In genomic region chr1:60579886-60580285, GRCm38 (mm10) we compare ENCODE assay signal across 10 mouse cellular contexts. TPM values are rescaled to one million over a fixed set of nuclear protein-coding genes. Genes with fewer than 3 reads are reported as not detected.
A peak's percentile ranks its signal among the peaks of the same experiment; 100 is the strongest.
DNase-seq lines count a peak whose midpoint lies in the region; ATAC-seq lines count a peak whose summit lies in the region.
"Had no signal": no experiment of that assay in that cellular context is flagged by ENCODE, and none has a peak within 500 bp of the region (broad histone marks: within the 10 kb centered on the region; RNA-seq: fewer than 3 reads in every experiment).

No protein-coding gene starts in this region.

- DNase-seq in spleen, postnatal 36 days (ENCODE audit: low spot score in 2 of 2): peak; percentile 4 to 22
- no peak for DNase-seq in spleen, postnatal 14 days (ENCODE audit: low spot score in 2 of 2)
- peak; percentile 38 to 60 for DNase-seq in monocyte, adult 2 months (ENCODE audit: low read depth in 1 of 2, low spot score in 2 of 2)
- DNase-seq in ovary, postnatal 10 days (ENCODE audit: low spot score): no peak
- no peak for DNase-seq in cerebellum, adult 9-10 months
- DNase-seq in left cerebral cortex, adult 9 months (ENCODE audit: low spot score in 2 of 2): no peak
- DNase-seq: cerebellum, adult 9-11 months; layer of hippocampus, adult 9-11 months; midbrain, embryonic 14.5 days had no signal

- peak; percentile 96 for ATAC-seq in common myeloid progenitor, adult 5-6 weeks (replicated peaks; ENCODE audit: low read depth, poor library complexity, severe bottlenecking)

RNA-seq across cellular contexts. Expression of gene Raph1, which starts 13.0 kb away (rescaled TPM):
- 1.2 and 4.8 TPM in 2 replicates for total RNA-seq in common myeloid progenitor, adult 5-6 weeks (2017)

Comparison
In these comparisons a context has a peak if more than half of its experiments do, and no peak if none do; other contexts are left out.
1. DNase-seq: peak in spleen, postnatal 36 days (2 of 2) and monocyte, adult 2 months (2 of 2); none in spleen, postnatal 14 days (0 of 2), ovary, postnatal 10 days (single experiment), cerebellum, adult 9-10 months (single experiment) and left cerebral cortex, adult 9 months (0 of 2).